Mouse (Mus musculus): ENCODE measurements at regions not wholly inside any gene's neighbourhood (a gene's known extent, or its start where the extent isn't known, plus 50 kb on each side); places are given as distances from the start of the nearest gene placed in this dataset.

GRCm38 (mm10) chr16:76225587-76226226 lies 147.9 kb downstream of the Nrip1 start:
- TF ChIP-seq CTCF (conservative IDR thresholded peaks at IDR 0.05 in 1 of 2, IDR thresholded peaks at IDR 0.05 in 1 of 2; ENCODE audit: low read depth in 2 of 2, low read length in 2 of 2) = no peak
- TF ChIP-seq EP300 (IDR thresholded peaks at IDR 0.05; ENCODE audit: low read length) = no peak
- TF ChIP-seq UBTF (IDR thresholded peaks at IDR 0.05; ENCODE audit: low read depth, low read length) = no peak
- no peak for TF ChIP-seq RAD21 (IDR thresholded peaks at IDR 0.05; ENCODE audit: low read depth, low read length)
- no peak for TF ChIP-seq POLR2A (IDR thresholded peaks at IDR 0.05; ENCODE audit: low read depth, low read length)
- TF ChIP-seq CHD2 (IDR thresholded peaks at IDR 0.05; ENCODE audit: low read length) = no peak
- TF ChIP-seq ETS1 (conservative IDR thresholded peaks at IDR 0.05; ENCODE audit: low read depth, low read length) = no peak
- no peak for TF ChIP-seq E2F4 (IDR thresholded peaks at IDR 0.05; ENCODE audit: insufficient replicate concordance, low read depth, low read length)
- TF ChIP-seq SIN3A (IDR thresholded peaks at IDR 0.05; ENCODE audit: low read length) = no peak
